Mouse (Mus musculus) cortical plate, adult 2 months (tissue): ENCODE data around the gene Tsc1. TPM values are rescaled to one million over a fixed set of nuclear protein-coding genes. Genes with fewer than 3 reads are reported as not detected.

Experiments used
- H3K27ac ChIP-seq: fragments of 200-500 bp; 2 replicates; pipeline ENCODE4 v1.5.1; 2012; ENCODE audit warnings: low read length, control low read depth, inconsistent platforms; ENCODE audit not compliant: insufficient read depth
- H3K4me1 ChIP-seq: fragments of 200-500 bp; 2 replicates; pipeline ENCODE4 v1.6.1; 2011; ENCODE audit warnings: low read length; ENCODE audit not compliant: control insufficient read depth, insufficient read depth
- H3K4me3 ChIP-seq: fragments of 200-500 bp; 2 replicates; pipeline ENCODE4 v1.5.1; 2011; ENCODE audit warnings: mild to moderate bottlenecking, low read length, control low read depth; ENCODE audit not compliant: insufficient read depth
- CTCF ChIP-seq: fragments of 200-500 bp; IDR thresholded peaks from 2 replicates; pipeline ENCODE4 v1.5.1; 2011; ENCODE audit warnings: mild to moderate bottlenecking, control low read depth, low read length; ENCODE audit not compliant: insufficient read depth; ENCODE audit errors: extremely low read depth
- POLR2A ChIP-seq: fragments of 200-500 bp; IDR thresholded peaks from 2 replicates; pipeline ENCODE4 v1.6.1; 2011; ENCODE audit warnings: mild to moderate bottlenecking, low read length, control low read depth; ENCODE audit not compliant: insufficient read depth; ENCODE audit errors: extremely low read depth
- polyA plus RNA-seq: library from polyadenylated mRNA; depleted of rRNA; stranded (reverse); fragments of >200 nt; gene quantifications from 2 replicates; pipeline ENCODE4 v1.2.3, GENCODE M21; 2012; rRNA removed

Gene Tsc1
- 36.1 and 38.7 TPM in 2 replicates for polyA plus RNA-seq

DNA sequence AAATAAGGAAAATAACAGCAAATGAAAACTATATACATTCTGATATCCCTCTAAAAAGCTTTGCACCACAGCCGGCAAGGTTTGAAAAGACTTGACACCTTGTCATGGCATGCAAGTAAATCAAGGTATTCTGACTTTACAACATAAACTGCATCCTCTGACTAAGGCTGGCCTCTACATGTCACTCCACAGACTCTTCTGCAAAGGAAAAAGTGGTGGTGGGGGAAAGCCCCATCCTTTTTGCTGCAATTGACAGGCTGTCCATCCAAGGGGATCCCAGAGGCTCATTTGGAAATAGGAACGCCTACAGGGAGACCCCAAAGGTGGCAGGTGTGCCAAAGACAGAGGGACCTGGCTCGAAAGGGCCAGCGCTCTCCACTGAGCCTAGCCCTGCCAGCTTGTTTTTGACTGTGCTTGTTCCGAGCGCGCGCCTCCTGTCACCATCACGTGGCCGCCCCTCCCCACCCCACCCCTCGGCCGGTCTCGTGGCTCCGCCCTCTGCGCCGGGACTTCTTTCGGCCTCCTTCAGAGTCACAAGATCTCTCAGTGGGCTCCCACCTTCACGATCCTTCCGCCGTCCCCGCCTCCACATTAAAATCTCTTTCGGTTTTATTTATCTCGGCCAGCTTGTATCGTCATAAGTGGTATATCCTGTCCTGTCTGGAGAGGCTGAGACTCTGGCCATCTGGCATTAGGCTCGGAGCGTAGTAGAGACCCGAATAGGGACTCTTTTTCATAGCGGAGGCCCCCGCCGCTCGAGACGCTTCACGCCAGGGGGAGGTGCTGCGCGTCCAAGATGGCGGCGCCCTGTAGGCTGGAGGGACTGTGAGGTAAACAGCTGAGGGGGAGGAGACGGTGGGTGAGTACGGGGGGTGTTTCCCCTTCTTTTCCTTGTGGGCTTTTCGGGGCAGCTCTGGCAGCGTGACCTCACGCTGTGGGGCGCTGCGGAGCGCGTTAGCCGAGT, at the start of gene Tsc1:
Gene Tsc1 (plus strand): TSS at position 768 of the 964 bp plus-strand sequence.
- TF ChIP-seq CTCF (no peak), POLR2A (peak; percentile 86)

GRCm38 (mm10) chr2:28591479-28591878, 49.5 kb upstream of the Tsc1 start:
- TF ChIP-seq CTCF (no peak), POLR2A (no peak)
- Histone ChIP-seq H3K4me3 (no peak overlapping the region), H3K27ac (no peak overlapping the region), H3K4me1 (no peaks in the 10 kb centered on the region)

More for the DNA sequence above, at the start of gene Tsc1:
- Histone ChIP-seq H3K27ac (peak within 1 kb of the TSS; percentile 95), H3K4me3 (peak within 1 kb of the TSS; percentile 65), H3K4me1 (peaks cover 2% of the 10 kb centered on the region; the same call in 1 of the 2 replicates)

DNA sequence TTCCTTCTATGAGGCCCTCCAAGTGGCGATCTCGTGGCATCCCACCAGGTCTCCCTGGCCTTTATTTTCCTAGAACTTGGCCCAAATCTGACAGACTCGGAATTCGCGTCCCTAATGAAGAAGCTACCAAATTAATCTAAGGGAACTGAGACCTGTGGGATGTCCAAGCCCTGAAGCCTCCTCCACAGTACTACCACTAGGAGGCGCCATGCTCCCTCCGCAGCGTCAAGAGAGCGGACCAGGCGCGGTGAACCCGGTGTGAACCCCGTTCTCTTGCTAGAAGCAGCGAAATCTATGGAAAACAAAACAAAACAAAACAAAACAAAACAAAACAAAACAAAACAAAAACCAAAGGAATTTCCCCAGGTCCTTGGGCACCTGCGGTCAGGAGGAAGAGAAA, 48.2 kb upstream of the Tsc1 start:
- Histone ChIP-seq H3K4me1 (no peaks in the 10 kb centered on the region), H3K4me3 (no peak overlapping the region), H3K27ac (no peak overlapping the region)
- TF ChIP-seq CTCF = peak; percentile 65
- TF ChIP-seq POLR2A = no peak

- H3K4me1 ChIP-seq = no peaks in the 10 kb centered on the region
- TF ChIP-seq POLR2A (no peak), CTCF (no peak)
- H3K27ac ChIP-seq = no peak overlapping the region
- no peak overlapping the region for H3K4me3 ChIP-seq
These were observed 45.0 kb upstream of the Tsc1 start for GRCm38 (mm10) chr2:28596021-28596420.

GRCm38 (mm10) chr2:28596998-28597397, 44.0 kb upstream of the Tsc1 start:
- Histone ChIP-seq H3K27ac (no peak overlapping the region), H3K4me3 (no peak overlapping the region), H3K4me1 (no peaks in the 10 kb centered on the region)
- TF ChIP-seq CTCF (no peak), POLR2A (no peak)

- no peaks in the 10 kb centered on the region for H3K4me1 ChIP-seq
- H3K4me3 ChIP-seq = no peak overlapping the region
- TF ChIP-seq POLR2A (no peak), CTCF (no peak)
These were observed 43.1 kb upstream of the Tsc1 start for GRCm38 (mm10) chr2:28597733-28598547.

GRCm38 (mm10) chr2:28598692-28599568, 42.1 kb upstream of the Tsc1 start:
- no peaks in the 10 kb centered on the region for H3K4me1 ChIP-seq
- no peak overlapping the region for H3K4me3 ChIP-seq
- TF ChIP-seq POLR2A (no peak), CTCF (no peak)
- no peak overlapping the region for H3K27ac ChIP-seq

More at GRCm38 (mm10) chr2:28597733-28598547, 43.1 kb upstream of the Tsc1 start:
- no peak overlapping the region for H3K27ac ChIP-seq

DNA sequence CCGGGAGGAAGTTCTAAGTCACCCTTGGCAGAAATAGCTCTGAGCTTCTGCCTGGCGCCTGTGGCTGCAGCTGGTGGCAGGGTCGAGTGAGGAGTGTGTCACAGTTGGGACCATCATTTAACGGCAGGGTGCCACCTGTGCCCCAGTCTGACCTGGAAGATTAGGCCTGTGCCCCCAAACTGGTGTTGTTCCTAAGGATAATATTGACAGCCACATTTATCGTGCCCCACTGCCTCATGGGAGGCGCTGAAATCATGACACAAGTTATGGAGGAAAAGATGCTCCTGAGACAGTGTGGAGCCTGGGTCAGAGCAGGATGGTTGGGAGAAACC, 41.5 kb upstream of the Tsc1 start:
- Histone ChIP-seq H3K27ac (no peak overlapping the region), H3K4me3 (no peak overlapping the region), H3K4me1 (no peaks in the 10 kb centered on the region)
- TF ChIP-seq CTCF = no peak
- TF ChIP-seq POLR2A = no peak

DNA sequence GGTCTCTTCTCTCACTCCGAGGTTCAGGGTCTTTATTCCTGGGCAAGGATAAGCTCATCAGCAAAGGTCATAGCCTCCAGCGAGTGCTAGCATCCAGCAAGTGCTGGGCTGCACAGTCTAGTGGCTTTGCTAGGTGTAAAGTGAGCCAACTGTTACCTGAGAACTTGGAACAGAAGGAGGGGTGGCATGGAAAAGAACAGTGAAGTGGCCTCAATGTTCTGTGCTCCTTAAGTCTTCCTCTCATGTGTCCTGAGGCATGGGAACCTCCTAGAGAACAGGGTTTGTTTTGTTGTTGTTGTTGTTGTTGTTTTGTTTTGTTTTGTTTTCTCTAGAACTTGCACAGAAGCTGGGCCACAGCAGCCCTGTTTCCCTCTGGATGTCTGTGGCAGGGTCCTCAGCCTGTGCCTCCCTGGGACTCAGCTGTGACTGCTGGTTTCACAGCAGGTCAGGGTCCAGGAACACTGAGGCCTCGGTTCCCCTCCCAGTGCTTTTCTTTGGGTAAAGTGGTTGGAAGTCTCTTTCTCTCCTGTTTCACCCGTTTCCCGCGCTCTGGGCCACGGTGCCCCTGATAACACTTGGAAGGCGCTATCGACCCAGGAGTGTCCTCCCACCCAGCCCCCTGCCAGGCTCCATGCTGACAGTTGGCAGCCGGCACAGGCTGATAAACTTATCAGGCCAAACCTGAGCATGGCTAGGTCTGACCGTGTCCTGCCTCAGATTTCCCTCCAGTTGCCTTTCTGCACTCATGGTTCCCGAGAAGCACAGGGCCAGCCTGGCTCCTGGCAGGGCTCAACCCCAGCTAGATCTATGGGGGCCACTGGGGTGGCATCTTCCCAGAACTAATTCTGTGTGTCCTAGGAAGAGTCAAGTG, 39.1 kb upstream of the Tsc1 start:
- H3K4me3 ChIP-seq = no peak overlapping the region
- no peak overlapping the region for H3K27ac ChIP-seq
- no peaks in the 10 kb centered on the region for H3K4me1 ChIP-seq
- no peak for TF ChIP-seq CTCF
- TF ChIP-seq POLR2A = no peak
